Mouse (Mus musculus) adrenal gland, postnatal 36 days (tissue): ENCODE results near the gene Ap3b1. TPM values are rescaled to one million over a fixed set of nuclear protein-coding genes. Genes with fewer than 3 reads are reported as not detected.
"Not testable (repeated sequence)": the region's sequence is repeated elsewhere in the genome, so short reads cannot be mapped to it uniquely, and the experiment has no call there.

ENCODE experiments used
- DNase-seq, 2 experiments: peaks; one replicate each; pipeline ENCODE4 v3.0.0; 2021; ENCODE audit warnings: mixed read lengths in 1 of 2
- long read RNA-seq, 2 experiments: library from polyadenylated mRNA; stranded (forward); transcript quantifications; one replicate each; pipeline ENCODE4 v2.0.0; 2021; ENCODE audit warnings: borderline sequencing depth in 2 of 2
- total RNA-seq, 2 experiments: library from RNA; stranded (reverse); gene quantifications; 2 replicates each; pipeline ENCODE4 v1.2.3; 2021

Gene Ap3b1
- total RNA-seq: 10 to 100 TPM; 41.9 to 45.0 TPM
- long read RNA-seq, experiment 1, full-length matches to known transcripts: 3 of 15 reads
- long read RNA-seq, experiment 1, partial matches to known transcripts: 10 of 15 reads
- long read RNA-seq, experiment 1, other reads (novel, unspliced or antisense): 2 of 15 reads
- long read RNA-seq, experiment 2, full-length matches to known transcripts: 1 of 2 reads
- long read RNA-seq, experiment 2, partial matches to known transcripts: 1 of 2 reads
- long read RNA-seq, experiment 2, other reads (novel, unspliced or antisense): 0 of 2 reads

DNA sequence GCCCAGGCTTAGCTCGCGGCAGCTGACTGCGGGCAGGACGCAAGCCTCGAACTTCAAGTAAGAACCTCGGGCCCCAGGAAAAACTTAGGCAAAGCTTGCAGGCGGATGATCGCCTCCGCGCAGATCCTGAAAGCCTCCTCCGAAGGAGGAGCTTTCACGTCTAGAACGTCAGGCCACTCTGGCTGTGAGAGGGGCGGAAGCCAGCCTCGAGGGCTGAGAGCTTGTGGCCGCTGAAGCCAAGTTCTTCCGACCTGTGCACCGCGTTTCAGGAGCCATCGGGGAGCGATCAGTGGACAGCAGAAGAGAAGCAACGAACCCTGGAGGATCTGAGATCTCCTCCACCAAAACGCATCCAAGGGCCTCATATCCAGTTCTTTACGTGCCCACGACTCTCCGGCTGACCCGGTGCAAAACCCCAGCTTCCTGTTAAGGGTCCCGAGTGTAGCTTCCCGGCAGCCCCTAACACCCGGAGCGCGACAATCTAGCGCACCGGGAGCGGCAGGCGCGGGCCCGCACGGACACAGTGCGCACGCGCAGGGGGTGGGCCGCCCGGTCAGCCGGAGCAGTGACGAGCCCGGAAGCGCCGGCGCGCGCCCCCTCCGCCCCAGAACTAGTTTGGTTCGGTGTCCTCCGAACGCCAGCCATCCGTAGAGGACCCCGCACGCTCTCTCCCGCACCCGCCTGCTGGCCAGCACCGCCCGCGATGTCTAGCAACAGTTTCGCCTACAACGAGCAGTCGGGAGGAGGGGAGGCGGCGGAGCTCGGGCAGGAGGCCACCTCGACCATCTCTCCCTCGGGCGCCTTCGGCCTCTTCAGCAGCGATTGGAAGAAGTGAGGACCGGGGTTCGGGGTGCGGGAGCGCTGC lies at the start of gene Ap3b1:
Ap3b1 (plus strand) TSS at position 560 of the 865 bp plus-strand sequence.
- peak; percentile 95 to 97 for DNase-seq

DNA sequence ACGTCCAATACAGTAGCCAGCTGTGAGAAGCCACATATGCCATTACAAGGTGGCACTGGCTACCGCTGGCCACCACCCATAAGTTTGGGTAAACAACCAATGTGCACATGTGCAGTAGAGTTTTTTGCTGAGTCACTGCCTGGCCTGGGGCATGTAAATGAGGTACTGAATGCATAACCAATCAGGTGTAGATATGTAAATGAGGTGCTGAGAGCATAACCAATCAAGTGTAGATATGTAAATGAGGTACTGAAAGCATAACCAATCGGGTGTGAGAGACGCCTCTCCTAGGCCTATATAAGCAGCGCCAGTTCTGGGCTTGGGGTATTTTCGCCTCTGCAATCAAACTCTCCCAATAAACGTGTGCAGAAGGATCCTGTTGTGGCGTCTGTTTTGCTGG lies 45.9 kb upstream of the Ap3b1 start:
- DNase-seq: not testable (repeated sequence)

DNA sequence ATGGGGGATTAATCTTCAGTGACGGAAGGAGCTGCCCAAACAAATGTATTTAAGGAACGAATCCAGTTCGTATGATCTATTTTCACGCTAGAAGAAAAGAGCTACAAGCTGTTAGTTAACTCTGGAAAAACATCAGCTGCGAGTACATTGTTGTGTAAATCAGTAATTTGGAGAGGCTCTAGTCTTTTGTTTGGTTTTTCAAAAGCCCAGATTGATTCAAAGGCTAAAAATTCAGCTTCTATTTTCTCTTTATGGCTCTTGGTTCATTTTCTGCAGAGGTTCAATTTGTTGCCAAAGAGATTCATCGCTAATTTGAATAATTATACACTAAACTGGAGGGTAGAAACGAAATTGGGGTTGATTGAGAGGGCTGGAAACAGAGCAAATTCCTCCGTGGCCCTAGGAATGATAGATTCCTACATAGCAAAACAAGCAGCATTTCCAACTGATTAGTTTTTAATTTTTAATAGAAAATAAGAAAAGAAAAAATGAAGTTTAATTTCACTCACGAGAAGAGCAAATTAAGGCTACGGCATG lies 41.7 kb upstream of the Ap3b1 start:
- DNase-seq: no peak

DNA sequence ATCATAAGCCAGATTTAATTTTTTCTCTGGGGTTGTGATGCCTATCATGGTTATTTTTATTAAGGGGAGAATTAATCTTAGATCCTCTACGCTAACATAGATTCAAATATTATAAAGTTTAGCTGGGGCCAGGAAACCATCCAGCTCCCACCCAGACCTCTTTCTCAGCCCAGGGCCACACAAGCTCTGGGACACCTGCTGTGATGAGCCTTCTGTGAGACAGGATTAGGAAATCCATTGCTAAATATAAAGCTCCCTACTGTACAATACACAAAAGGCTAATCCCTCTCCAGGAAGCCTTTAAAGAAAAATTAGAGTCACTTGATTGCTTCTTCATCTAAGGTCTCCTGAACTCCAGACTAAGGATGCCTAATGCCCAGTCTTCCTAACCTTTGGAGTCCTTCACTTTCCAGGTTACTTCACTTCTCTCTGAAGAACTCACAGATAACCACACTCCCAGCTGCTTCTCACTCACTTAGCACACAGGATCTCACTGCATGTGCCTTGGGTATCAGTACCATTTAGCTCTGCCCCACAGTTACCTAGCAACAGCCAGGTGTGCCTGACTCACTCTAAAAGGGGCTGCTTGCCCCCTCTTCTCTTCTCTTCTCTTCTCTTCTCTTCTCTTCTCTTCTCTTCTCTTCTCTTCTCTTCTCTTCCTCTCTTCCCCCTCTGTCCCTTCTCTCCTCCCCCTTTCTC lies 37.5 kb upstream of the Ap3b1 start:
- DNase-seq: no peak

DNA sequence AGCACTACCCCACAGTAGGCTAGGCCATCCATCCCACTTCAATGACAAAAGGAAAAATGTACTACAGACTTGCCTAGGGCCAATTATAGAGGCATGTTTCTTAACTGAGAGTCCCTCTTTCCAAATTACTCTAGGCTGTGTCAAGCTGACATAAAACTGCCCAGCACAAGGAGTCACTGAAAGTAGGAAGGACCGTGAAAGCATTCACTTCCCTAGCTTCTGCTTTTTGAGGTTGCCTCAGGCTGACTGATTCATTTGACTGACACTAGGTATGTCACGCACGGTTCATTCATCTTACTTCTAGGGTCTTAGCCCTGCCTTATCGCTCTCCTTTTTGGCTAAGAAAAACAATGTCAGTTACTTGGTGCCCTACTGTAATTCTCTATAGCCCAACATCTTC lies 36.3 kb upstream of the Ap3b1 start:
- no peak for DNase-seq

DNA sequence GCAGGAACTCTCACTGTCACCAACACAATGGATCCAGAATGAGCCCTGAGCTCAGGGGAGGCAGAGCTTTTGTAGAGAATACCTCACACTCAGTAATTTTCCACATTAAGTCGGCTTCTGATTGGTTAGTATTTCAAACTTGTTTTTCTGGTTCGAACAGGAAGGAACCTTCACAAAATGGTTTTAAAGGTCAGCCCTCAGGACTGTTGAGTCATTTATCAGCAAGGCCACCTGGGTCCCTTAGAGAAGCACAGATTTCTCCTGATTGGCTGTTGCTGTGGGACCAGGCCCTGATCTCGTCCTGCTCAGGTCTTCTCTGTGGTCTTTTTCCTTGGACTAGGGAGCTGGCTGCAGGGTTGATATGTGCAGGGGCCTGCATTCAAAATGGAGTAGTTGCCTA lies 30.7 kb upstream of the Ap3b1 start:
- DNase-seq: peak; percentile 65 to 67

DNA sequence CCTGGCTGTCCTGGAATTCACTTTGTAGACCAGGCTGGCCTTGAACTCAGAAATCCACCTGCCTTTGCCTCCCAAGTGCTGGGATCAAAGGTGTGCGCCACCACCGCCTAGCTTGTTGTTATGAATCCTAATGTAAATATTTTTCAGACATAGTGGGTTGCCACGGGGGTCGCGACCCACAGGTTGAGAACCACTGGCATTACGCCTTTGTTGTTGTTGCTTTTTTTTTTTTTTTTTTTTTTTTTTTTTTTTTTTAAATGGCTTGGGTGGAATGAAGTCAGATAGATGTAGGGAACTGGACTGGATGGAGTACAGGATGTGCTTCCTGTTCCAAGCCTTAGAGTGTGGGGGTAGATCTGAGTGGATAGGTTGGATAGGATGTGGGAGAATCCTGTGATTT lies 29.8 kb upstream of the Ap3b1 start:
- DNase-seq: not testable (repeated sequence)

DNA sequence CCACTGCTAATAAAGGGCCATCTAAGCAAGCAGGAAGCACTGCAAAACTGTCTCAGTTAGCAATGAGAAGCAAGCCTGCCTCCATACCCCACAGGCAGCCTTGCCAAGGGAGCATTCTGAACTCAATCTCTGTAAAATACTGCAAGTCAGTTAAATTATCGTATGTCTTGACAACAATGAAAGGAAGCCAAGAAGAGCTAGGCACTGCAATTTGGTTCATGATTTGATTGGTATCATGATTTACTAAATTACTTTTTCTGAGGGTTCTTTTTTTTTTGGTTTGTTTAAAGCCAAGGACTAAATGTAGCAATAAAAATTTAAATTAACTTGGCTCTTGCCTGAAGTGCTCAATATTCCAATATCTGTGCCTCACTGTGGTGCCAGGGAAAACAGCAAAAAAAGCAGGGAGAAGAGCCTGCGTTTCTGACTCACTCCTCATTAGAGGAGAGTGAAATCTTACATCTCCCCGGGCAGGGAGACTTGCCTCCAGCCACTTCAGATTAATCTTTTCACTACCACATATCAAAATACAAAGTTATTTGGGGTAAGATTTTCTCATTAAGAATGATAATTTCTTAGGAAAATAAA lies 28.3 kb upstream of the Ap3b1 start:
- DNase-seq: no peak

DNA sequence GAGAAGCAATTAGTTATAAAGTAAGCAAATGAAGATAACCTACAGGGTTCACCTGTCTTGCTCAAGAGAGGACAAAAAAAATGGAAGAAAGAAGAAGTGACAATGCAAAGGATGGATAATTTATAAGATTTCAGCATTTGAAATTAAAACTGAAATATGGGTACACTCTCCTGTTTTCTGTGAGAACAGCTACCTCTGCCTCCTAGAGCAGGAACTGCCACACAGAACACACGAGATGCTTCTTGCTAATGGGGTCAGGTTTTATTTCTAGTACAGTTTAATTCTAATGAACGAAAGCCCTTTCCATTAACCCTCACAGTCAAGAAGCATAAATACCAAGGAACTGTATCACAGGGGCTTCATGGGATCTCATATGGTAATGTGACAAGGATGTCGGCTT lies 20.4 kb upstream of the Ap3b1 start:
- no peak for DNase-seq

DNA sequence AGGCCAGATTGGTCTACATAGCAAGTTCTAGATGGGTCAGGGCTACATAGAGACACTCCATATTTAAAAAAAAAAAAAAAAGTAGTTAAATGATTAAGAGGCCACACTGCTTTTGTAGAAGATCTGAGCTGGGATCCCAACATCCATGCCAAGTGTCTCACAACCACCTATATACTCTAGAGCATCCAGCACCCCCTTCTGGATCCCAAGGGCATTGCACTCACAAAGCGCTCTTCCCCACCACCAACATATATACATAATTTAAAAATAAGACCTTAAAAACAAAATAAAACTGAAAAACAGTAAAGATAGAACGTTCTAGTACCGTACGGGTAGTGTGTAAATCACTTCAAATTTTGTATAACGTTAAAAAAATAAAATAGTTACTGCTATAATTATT lies 15.6 kb upstream of the Ap3b1 start:
- no peak for DNase-seq

DNA sequence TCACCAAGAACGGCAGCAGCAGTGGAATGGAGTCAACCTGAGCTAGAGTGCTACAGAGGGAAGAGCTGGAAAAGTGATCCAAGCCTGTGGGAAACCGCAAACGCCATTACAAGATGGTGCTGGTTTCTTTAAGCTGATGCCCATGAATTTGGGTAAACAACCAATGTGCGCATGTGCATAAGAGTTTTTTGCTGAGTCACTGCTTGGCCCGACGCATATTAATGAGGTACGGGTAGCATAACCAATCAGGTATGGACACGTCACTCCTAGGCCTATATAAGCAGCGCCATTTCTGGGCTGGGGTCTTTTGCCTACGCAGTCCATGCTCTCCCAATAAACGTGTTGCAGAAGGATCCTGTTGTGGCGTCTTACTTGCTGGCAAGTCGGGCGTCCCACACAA lies 14.2 kb upstream of the Ap3b1 start:
- not testable (repeated sequence) for DNase-seq

DNA sequence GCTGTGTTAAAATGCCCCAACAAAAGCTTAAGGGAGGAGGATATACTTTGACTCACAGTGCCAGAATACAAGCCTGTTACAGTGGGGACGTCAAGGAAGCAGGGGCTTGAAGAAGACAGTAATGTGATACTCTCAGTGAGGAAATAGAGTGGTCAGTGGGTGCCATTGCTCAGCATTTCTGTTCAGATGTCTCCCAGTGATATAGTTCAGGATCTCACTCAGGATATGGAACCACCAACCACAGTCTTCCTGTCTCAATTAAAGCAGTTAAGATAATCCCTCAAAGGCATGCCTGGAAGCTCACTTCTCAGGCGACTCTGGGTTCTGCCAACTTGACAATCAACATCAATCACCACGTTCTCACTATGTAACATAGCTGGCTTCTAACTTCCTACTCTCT lies 4.2 kb upstream of the Ap3b1 start:
- no peak for DNase-seq

DNA sequence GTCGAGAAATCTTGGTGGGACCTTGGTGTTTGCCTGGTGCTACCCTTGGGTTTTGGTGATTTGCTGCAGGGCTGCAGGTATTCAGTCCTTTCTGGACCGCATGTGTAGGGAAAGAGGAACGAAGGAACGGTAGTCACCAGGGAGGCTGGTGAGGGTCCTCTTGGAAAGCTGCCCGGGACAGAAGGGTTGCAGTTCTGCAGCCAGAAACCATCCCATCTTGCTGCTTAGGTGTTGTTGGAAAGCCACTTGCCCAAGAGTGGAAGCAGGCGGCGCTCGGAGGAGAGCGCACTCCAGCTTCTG lies 709 bp upstream of the Ap3b1 start:
- no peak for DNase-seq

DNA sequence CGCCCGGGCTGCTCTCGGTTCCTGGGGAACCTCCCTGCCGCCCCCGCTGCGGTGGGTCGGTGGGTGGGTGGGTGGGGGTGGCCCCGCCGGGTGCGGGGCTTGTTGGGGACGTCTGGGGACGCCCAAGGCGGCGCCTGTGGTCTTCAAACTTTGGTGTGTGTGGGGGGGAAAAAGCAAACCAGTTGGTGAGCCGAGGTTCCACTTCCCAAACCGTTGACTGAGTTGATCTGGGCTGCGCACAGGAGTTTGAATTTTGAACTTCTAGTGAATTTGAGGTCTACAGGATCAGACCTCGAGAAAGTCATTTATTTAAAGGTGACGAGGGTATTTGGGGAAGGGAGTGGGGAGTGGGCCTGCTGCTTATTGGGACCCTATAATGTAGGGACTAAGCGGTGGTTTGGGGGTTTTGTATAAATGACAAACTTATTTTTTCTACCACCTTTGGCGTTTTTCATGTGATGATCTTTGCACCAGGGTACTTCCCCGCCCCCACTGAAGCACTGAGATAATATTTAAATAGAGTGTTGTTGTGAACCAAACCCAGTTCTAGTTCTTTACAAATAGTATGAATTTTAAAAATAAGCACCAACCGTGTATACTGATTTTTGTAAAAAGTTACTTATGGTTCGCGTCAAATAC lies 641 bp downstream of the Ap3b1 start:
- DNase-seq: no peak

DNA sequence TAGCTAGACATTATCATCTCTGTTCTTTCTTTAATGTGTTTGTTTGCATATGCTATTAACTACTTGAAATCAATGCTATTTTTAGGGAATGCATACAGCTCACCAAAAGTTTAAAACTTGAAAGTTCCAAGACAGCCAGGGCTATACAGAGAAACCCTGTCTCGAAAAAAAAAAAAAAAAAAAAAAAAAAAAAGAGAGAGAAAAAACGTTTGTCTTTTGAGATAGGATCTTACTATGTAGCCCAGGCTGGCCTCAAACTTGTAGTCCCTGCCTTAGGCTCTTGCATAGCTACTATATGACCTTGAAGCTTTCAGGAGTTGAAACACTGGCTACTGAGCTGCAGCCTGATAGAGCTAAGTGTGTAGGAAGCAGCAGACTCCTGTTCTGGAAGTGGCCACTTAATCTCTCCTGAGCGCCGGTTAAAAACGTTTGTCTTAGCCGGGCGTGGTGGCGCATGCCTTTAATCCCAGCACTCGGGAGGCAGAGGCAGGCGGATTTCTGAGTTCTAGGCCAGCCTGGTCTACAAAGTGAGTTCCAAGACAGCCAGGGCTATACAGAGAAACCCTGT lies 2.3 kb downstream of the Ap3b1 start:
- DNase-seq: not testable (repeated sequence)

DNA sequence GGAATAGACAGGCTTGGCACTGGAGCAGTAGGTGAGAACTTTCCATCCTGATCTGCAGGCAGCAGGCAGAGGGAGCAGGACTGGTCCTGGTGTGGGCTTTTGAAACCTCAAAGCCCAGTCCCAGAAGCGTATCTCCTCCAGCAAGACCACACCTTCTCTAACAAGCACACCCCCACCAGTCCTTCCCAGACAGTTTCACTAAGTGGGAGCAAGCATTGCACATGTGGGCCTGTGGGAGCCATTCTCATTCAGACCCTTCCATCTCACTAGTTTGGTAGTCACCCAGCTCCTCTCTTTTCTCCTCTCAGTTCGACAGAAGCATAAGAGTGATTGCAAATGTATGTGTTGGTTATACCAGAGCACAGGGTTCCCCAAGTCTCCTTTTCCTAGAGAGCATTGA lies 5.6 kb downstream of the Ap3b1 start:
- no peak for DNase-seq

DNA sequence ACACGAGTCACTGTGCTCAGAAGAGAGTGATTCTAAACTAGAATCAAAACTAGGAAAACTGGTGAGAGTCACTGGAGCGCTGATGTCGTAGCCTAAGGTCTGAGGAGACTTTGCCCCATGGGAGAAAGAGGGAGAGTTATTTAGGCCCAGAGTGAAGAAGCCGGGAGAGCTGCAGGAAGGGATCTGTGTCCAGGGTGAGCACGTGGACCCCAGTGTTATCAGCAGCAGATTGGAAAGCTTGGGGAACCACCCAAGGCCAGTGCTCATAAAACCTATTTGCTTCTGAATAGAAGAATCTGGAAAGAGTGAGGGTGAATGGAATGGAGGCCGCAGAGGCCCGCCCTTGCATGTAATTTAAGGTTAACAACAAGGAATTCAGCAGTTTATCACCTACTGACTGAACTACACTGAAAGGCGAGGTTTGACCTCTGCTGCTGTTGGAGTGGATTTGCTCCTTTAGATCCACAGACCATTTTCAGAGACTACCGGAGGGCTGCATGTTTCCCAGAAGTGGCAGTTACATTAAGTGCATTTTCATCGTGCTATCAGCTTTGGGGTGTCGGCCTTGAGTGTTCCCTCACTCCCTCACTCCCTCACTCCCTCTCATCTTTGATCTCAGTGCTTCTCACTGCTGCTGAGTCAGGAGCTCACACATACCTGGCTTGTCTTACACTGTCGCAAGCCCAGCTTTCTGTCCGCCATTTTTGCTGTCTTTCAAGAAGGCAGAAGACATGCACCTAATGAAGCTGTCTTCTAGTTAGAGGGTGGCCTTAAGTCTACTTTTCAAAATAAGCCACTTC lies 6.5 kb downstream of the Ap3b1 start:
- DNase-seq: no peak

DNA sequence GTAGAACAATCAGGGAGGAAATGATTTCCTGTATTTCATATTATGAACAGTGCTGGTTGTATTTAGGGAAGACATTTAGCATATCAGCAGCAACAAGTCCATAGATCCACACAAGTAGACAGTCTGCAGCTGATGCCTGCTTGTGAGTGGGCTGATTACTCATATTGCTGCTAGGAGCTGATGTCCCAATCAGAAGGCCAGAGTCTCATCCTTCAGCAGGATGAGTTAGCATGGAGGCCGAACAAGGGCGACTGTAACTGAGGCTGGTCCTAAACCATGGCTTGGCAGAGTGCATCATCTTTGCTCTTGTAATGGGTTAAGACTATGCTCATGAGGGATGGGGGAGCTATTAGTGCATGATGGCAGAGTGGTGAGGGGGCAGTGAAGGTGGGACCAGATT lies 9.1 kb downstream of the Ap3b1 start:
- peak in 1 of 2 experiments; percentile 20 for DNase-seq

DNA sequence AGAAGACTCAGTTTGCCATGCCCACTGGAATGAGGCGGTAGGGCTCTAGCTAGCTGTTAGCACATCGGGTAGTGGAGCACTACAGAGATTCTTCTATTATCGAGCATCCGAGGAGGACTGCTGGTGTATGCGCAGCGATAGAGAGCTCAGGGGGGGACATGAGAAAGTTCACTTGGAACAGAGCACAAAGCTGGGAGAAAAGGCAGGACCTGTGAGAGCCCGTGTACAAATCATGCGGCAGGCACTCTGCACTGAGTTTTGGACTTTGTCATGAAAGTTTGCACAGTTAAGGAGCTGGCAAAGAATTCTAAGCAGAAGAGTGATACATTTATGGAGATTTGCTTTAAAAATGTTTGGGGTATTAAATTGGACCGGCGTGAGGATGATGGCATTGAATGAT lies 11.8 kb downstream of the Ap3b1 start:
- no peak for DNase-seq

DNA sequence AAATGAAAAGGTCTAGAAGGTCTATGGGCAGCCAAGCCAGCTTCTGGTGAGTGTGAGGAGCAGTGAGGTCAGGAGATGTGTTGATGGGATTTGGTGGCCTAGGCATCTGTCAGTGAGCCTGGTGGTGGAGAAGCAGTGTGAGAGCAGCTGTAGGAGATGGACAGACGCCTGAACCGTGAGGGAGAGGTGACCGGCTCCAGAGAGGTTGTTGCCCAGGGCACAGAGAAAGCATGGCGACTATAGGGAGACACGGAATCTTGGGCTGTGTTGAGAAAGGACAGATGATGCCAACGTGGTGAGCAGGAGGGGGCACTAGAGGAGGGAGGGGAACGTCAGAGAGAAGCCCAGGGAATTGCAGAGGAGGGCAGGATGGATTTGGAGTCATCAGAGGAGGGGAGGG lies 13.3 kb downstream of the Ap3b1 start:
- DNase-seq: no peak

DNA sequence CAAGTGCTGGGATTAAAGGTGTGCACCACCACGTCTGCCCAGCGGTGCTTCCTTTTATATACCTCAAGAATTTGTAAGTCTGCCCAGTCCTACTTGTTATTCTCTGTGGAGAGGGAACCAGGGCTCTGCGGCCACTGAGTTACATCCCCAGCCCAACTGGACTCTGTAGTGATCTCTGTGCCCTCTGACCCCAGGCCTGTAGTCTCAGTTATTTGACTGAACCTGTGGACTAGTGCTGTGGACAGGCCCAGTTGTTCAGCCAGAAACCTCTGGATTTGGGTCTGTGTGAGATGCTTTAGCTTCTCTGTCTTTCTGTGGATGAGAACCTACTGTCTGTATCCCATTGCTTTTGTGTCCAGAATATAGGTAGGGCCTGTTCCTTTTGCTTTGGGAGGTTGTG lies 15.4 kb downstream of the Ap3b1 start:
- DNase-seq: no peak
